Mouse (Mus musculus): Measurements from ENCODE around the gene Crp.

GRCm38 (mm10) chr1:172701901-172702300, 4.0 kb downstream of the Crp start:
- no peak for TF ChIP-seq CTCF (IDR thresholded peaks at IDR 0.05; ENCODE audit: low read depth)
- TF ChIP-seq EP300 (optimal IDR thresholded peaks at IDR 0.05): no peak

Data from stomach, postnatal 0 days (tissue).